Mouse (Mus musculus) kidney, postnatal 4 days (tissue): ENCODE measurements around the gene Smim12.

ENCODE experiments used
- DNase-seq, 2 experiments: peaks; one replicate each; pipeline ENCODE4 v3.0.0; 2021; ENCODE audit warnings: mixed read lengths in 2 of 2

Smim12 gene

DNA sequence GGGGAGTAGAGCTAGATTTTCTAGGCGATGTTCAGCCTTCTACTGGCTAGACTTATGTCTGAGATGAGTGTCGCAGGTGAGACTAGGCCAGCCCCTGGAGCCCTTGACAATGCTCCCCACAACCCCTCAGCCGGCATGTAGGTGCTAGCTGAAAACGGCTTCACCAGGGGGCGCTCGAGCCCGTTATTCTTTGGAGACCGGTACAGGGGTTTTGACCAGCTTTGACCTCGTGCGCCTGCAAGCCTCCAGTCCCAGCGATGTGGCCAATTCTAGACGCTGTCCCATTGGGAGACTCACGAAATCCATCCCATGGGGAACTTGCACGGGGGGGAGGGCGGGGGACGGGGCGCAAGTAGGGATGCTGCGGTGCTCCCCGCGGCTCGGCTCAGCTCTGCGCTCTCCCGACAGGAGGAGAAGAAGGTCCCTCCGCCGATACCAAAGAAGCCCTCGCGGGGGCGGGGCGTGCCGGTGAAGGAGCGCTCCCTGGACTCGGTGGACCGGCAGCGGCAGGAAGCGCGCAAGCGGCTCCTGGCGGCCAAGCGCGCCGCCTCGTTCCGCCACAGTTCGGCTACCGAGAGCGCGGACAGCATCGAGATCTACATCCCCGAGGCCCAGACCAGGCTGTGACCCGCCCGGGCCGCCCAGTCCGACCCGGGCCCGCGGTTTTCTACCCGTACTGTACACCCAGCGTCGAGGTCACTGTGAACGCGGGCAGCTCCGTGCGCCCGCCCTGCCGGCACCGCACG is 7.7 kb upstream of the Smim12 start:
- peak; percentile 94 to 95 for DNase-seq

DNA sequence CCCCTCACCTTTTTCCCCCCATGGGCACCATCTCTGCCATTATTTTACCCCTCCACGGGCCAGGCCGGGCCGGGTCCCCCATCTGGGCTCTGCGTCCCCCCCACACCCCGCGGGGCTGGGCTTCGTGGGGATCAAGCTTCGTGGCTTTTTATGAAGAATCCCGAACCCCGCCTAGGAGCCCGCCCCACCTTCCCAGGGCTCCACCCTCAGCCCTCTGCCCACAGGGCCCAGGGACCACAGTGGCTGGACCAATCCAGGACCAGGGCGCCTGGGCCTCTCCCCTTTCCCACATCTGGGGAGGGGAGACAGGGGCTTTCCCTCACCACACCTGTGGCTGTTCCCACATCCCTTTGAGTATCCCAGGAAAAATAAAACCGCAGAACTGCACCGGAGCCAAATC is 7.0 kb upstream of the Smim12 start:
- peak in 1 of 2 experiments; percentile 16 for DNase-seq

DNA sequence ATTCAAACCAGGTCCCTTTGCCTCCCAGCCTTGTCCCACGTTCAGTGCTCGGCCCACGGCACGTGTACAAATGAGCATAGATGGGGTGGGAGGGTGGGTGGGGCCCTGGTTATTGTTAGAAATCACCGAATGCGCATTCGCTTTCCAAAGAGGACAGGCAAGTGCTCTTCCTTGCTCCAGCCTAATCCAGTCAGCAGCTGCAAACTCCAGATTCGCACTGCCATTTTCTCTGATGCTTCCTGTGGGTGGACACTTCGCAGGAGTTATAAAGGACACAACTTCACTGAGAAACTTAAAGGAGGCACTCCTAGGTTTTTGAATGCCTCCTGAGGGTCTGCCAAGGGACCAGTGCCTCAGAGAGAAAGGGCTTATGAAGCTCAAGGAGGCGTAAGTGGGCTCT is 6.3 kb upstream of the Smim12 start:
- no peak for DNase-seq

DNA sequence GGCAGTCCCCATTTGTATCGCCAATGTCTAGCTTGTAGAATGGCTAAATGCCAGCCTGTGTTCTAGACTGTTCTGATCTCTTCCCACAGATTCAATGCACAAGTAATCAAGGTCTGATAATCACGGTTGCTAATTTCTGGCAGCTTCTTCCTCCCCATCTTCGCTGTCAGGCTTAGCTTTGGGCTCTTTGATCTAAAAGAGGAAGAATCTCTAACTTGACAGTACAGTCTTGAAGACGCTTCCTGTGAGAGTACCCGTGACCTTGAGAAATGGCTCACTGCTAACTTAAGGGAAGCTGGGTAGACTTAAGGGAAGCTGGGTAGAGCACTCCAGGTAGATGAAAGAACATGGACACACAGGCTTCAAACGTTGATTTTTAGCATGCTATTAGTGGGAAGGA is 888 bp upstream of the Smim12 start:
- DNase-seq, result no peak

DNA sequence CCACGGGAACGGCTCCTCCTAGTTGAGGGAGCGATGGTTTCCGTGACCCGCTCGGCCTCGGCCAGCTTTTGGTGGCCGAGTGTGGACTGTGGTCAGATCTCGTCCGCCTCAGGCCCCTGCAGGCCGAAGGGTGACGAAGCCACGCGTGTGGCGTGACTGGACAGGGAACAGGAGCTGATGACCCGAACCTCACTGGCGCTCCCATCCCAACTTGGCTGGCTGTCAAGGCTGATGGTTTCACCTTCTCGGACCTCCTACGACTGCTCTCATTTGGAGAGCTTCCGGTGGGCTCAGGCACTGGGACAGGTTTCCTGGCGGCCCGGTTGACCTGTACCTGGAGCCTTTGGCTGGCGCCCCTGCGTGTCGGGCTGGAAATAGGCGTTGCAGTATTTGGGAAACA is 369 bp downstream of the Smim12 start:
- DNase-seq, result no peak

DNA sequence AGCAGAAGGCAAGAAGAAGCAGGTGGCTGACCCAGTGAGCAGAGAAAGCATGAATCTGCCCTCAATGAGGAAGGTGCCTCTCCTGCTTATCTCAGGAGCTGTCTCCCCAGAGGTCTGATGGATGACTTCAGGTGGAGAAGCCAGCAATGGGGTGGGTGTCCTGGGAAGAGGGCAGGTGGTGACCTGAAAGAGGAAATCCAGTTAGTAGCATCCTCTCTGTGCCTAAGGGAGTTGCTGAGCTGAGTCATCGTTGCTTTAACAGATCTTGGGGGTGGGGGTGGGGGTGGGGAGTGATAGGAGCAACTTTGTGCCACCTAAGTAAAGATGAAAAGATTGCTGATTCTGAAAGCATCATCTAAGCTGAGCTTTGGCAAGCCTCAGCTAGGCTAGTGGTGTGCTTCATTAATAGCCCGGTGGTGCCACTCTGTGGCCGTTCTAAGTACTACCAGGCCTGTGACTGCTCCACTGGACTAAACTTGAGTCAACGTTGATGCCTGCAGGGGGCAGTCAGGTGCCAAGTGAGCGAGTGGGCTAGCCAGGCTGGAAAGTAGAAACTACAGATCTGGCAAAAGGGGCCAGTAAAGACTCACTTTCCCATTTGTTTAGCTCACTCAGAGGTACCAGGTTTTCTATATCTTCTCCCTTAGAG is 6.2 kb downstream of the Smim12 start:
- peak; percentile 98 for DNase-seq

DNA sequence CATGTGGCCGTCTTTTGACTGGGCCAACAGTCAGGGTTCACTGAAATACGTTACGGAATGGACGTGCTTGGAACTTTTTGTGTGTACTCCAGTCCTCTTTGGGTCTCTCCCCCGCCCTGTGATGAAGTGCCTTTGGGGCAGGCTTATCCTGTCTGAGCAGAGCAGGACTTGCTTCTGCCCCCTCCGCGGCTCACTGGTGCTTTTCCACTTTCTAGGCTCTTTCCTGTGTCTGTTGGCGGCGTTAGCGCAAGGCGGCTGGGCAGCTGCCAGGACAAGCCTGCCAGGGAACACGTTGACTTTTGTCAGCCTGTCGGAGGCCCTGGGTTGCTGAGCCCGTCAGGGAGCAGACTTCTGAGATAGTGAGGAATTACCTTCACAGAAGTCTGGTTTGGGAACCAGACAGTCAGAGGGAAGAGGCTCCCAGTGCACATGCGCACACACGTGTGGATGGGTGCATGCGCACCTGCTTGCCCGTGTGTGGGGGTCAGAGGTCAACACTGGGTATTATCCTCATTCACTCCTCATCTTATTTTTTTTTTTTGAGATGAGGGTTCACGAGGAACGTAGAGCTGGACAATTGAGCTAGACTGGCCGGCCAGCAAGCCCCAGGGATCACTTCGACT is 8.5 kb downstream of the Smim12 start:
- peak; percentile 62 to 79 for DNase-seq

DNA sequence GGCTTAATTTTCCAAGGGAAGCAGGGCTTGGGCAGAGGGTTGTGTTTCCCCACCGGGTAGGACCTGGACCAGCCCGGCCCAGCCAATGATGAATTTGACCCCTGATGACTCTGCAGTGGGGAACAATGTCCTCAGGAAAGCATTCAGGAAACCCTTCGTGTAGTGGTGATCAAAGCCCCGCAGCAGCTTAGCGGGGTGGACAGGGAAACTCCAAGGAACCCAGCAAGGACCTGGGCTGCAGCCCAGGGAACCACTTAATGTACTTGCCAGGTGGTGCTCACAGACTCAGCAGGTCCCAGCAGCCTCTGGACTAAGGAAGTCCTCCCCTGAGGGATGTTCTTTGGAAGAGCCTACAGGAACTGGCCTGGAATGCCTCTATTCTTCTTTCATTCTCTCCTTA is 13.2 kb downstream of the Smim12 start:
- no peak for DNase-seq

DNA sequence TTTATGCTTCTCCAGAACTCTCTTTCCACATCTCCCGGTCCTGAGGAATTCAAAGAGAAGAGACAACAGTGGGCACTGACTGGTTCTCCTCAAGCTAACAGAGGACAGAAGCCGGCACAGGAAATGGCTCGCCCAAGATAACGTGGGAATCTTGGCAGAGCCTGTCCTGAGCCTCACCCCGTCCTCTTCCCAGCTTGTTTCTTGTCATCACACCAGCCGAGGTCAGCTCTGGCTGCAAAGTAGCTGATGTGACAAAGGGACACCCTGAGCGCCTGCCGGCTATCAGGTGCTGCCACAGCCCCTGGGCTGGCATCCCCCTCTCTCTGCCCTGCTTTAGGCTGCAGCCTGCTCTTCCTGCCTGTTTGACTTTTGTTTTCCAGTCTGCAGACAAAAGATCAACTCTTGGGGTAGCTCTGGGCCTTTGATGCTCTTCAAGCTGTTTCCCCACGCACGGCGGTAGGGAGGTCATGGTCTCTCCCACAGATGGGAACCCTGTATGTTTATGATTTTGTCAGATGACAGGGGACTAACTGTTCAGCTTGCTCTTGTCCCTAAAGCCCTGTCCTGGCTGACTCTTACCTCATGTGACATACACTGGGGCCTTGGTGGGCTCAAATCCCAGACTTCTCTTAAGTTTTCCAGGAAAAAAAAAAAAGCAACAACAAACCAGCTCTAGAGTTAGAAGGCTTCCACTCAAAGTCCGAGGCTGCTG is 14.8 kb downstream of the Smim12 start:
- peak in 1 of 2 experiments; percentile 11 for DNase-seq

DNA sequence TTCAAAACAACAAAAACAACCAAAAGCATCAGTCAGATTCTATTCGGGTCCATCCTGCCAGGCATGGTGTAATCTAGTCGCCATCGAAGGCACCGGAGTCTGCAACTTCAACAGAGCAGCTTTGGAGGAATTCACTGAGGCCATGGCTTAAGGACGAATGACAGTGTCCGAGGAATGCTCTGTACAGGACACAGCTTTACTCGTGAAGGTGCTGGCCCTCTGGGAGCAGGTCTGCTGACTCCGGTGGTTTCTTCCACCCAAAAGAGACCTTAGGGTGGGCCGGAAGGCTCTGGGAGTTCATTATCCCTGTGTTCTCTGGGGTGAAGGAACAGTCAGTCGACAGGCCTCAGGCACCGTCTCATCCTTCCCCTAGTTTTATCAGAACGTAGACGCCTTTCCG is 18.0 kb downstream of the Smim12 start:
- no peak for DNase-seq

DNA sequence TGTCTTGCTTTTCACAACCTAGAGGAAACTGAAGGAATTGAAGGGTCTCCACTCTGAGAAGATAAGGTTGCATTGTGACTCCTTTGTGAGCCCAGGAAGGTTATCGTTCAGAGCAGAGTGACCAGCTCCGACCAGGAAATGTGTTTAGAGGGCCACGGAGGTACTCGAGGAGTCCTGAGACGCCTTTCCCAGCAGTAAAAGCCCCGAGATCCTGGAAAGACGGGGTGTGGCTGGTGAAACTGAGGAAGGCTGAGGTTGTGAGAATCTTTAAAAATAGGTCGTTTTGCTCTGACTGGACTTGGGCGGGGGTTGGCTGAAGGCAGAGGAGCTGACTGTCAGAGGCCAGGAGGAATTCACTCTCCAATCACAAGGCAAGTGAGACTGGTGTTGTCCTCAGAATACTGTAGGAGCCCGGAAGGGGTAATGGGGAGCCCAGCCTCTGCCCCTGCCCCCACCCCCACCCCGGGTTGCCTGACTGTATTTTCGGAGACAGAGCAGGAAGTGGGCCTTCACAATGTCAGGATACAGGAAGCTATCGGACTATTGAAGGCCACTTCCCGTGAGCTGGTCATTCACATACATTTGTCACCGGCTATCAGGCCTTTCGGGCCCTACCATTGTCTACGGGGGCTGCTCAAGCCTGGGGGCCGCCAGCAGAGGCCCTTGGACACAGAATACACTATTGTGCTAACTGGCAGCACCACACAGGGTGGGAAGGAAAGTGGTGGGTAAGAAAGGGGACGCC is 20.0 kb downstream of the Smim12 start:
- peak in 1 of 2 experiments; percentile 39 for DNase-seq

DNA sequence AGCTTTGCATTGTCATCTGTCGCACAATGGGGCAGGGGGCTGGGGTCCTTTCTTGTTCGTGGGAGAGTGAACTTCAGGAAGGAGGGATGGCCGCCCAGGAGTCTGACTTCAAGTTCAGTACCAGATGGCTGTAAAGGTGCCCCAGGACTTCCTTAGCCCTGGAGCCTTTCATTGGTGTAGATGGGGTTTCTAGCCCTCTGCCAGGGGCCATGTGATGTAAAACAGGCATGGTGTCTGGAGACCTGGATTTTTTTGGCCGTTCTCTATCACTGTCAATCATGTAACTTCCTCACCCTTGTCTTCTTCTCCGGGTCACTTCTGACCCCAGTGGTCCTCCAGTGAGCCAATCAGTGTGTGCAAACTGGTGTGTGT is 20.6 kb downstream of the Smim12 start:
- no peak for DNase-seq

DNA sequence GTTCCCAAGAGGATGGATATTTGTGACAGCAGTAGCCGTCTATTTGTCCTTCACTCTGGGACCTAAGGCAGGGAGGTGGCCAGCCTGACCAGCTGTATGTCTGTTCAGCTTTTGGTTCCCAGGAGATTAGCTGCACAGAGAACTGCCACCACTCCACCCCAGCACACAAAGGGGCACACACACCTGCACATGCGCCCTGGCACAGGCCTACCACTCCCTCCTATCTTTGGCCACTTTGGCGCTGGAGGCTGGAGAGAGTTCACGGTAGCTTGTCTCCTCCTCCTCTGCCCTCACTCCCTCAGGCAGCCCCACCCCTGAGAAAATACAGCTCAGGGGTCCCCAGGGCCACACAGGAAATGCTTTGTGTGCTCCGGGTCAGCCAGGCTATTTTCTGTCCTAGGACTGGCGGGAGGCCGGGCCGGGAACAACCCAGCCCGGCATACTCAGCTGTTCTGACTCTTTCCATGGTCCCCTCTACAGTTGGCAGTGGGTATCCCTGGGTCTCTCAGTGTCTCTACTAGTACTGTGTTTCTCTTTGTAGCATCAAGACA is 34.9 kb downstream of the Smim12 start:
- peak; percentile 22 to 48 for DNase-seq

DNA sequence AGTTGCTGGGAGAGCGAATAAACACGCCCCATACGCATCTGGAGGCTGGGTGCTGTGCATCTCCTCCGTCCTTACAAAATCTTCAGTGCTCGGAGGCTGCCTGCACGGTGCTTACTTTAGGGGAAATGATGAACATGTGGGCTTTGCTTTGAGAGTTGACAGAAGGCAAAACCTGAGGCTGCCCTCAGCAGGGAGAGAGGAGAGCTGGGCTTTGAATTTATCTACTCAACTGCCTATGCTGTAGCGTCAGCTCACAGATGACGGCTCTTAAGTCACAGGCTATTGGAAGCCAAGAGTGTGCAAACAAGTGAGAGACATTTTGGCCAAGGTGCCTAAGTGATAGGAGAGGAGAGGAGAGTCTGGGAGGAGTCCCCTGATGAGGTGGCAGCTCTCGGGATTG is 35.7 kb downstream of the Smim12 start:
- DNase-seq, result no peak

DNA sequence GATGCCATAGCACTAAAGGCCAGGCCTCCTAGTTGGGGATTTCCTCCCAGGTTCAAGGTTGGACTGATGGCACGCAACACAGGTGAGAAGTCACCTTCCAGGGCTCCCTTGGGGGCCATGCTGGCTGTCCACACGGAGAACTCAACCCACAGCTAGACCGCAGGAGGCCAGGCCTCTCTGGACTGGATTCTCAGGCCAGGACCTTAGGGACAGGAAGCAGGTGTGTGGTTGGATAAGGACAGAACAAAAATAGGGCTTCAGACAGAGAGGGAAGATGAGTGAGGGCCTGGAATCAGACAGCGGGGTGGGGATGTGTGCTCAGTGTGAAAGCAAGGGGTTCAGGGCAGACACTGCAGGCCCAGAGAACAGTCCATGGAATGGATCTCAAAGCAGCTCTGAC is 43.3 kb downstream of the Smim12 start:
- no peak for DNase-seq

DNA sequence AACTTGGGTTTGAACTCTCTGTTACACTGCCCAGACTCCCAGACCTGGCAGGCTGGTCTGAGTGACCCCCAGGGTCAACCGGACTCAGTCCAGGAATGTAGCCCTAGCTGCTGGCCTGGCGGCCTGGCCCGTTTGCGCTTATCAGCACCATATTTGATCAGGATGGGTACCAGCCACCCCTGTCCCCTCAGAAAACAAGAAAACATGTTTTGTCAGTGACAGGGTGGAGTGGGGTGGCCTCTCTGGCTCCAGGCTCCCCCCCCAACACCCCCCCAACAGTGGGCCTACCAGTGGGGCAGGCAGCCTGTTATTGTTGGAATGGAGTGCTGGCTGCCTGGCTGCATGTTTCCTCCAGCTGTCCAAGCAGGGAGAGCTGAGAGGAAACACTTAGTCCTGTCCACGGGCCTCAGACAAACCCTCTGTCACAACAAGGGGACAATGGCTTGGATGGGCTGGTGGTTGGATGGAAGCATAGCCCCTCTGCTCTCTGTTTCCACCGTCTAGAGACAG is 45.5 kb downstream of the Smim12 start:
- peak; percentile 24 to 50 for DNase-seq

DNA sequence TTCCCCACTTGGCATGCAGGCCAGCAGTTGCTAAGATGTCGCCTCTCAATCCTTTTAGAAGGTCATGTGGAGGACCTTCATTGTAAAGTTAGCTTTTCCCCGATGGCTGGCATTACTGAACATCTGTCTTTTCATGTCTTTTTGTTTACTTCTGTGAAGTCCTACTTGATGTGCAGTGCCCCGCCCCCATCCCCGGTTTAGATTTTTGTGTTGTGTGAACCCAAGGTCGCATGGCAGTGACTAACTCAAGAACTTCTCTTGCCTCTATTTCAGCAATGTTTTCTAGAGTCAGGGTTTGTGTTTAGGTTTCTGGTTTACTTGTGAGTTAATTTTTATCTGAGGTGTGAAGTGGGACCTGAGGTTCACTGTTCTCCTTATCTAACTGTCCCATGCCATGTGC is 49.0 kb downstream of the Smim12 start:
- DNase-seq, result no peak
